Mouse (Mus musculus) leukemia stem cell, adult 10-12 weeks (primary cell): ENCODE measurements around the gene Rock2. TPM values are rescaled to one million over a fixed set of nuclear protein-coding genes. Genes with fewer than 3 reads are reported as not detected.

Source experiments
- polyA plus RNA-seq: library from polyadenylated mRNA; stranded (reverse); fragments of >175 nt; gene quantifications from 2 replicates; pipeline ENCODE4 v1.2.3, GENCODE M21; 2012; ENCODE audit warnings: low replicate concordance

Rock2 gene
- 1.9 TPM in 2 replicates for polyA plus RNA-seq

GRCm38 (mm10) chr12:16894396-16895220, at the start of gene Rock2:
Rock2 (plus strand) TSS chr12:16894895.

GRCm38 (mm10) chr12:16999739-17000497, 105.2 kb downstream of the Rock2 start, which contains the start of gene Pqlc3:
Pqlc3 (minus strand) TSS chr12:17000408.

GRCm38 (mm10) chr12:17011100-17011870, 116.6 kb downstream of the Rock2 start, which contains the start of gene 2410004P03Rik:
2410004P03Rik (minus strand) TSS chr12:17011727.

Other genes with a start within 250 kb of the Rock2 start
- not detected in 2 replicates for gene Ntsr2, start 241.5 kb upstream of the Rock2 start, polyA plus RNA-seq
- gene Greb1, start 94.0 kb upstream of the Rock2 start, polyA plus RNA-seq, result 0.26 and 0.68 TPM in 2 replicates
- gene E2f6, start 83.9 kb upstream of the Rock2 start, polyA plus RNA-seq, result 5.6 and 5.8 TPM in 2 replicates
- gene Pqlc3, start 105.5 kb downstream of the Rock2 start, polyA plus RNA-seq, result 2.9 and 23.8 TPM in 2 replicates
- 0.18 and 0.68 TPM in 2 replicates for gene 2410004P03Rik, start 116.8 kb downstream of the Rock2 start, polyA plus RNA-seq